Mouse (Mus musculus): ENCODE results near the gene Mrgprg.

The Mrgprg gene

GRCm38 (mm10) chr7:143756125-143757026, 10.4 kb downstream of the Mrgprg start, which contains the start of gene Osbpl5:
TSS of gene Osbpl5 (minus strand) at chr7:143756985.
- in situ Hi-C loops (cut with MboI; ENCODE audit: low sequenced_read_pairs): loop anchor here (25.0 kb wide), 1 partner anchor 169 kb away; no protein-coding TSS in a partner anchor

- in situ Hi-C loops (cut with MboI; ENCODE audit: low sequenced_read_pairs): loop anchor here (25.0 kb wide), 1 partner anchor 168 kb away; no protein-coding TSS in a partner anchor
These were observed 11.3 kb downstream of the Mrgprg start for GRCm38 (mm10) chr7:143755357-143756124.

- in situ Hi-C loops (cut with MboI; ENCODE audit: low sequenced_read_pairs): loop anchor here (25.0 kb wide), 1 partner anchor 167 kb away; no protein-coding TSS in a partner anchor
These were observed 12.6 kb downstream of the Mrgprg start for GRCm38 (mm10) chr7:143753990-143754715.

- in situ Hi-C loops (cut with MboI; ENCODE audit: low sequenced_read_pairs): loop anchor here (25.0 kb wide), 1 partner anchor 165 kb away; no protein-coding TSS in a partner anchor
These were observed 14.2 kb downstream of the Mrgprg start for GRCm38 (mm10) chr7:143752606-143753005.

GRCm38 (mm10) chr7:143752056-143752455, 14.7 kb downstream of the Mrgprg start:
- in situ Hi-C loops (cut with MboI; ENCODE audit: low sequenced_read_pairs): loop anchor here (25.0 kb wide), 1 partner anchor 165 kb away; no protein-coding TSS in a partner anchor

GRCm38 (mm10) chr7:143751380-143751779, 15.4 kb downstream of the Mrgprg start:
- in situ Hi-C loops (cut with MboI; ENCODE audit: low sequenced_read_pairs): loop anchor here (25.0 kb wide), 1 partner anchor 164 kb away; no protein-coding TSS in a partner anchor

GRCm38 (mm10) chr7:143749045-143749444, 17.7 kb downstream of the Mrgprg start:
- in situ Hi-C loops (cut with MboI; ENCODE audit: low sequenced_read_pairs): no loop called here

- in situ Hi-C loops (cut with MboI; ENCODE audit: low sequenced_read_pairs): no loop called here
These were observed 18.5 kb downstream of the Mrgprg start for GRCm38 (mm10) chr7:143748041-143748868.

- in situ Hi-C loops (cut with MboI; ENCODE audit: low sequenced_read_pairs): no loop called here
These were observed 26.1 kb downstream of the Mrgprg start for GRCm38 (mm10) chr7:143740653-143741052.

- in situ Hi-C loops (cut with MboI; ENCODE audit: low sequenced_read_pairs): no loop called here
These were observed 27.0 kb downstream of the Mrgprg start for GRCm38 (mm10) chr7:143739511-143740461.

GRCm38 (mm10) chr7:143738601-143739006, 28.2 kb downstream of the Mrgprg start:
- in situ Hi-C loops (cut with MboI; ENCODE audit: low sequenced_read_pairs): no loop called here

- in situ Hi-C loops (cut with MboI; ENCODE audit: low sequenced_read_pairs): no loop called here
These were observed 28.6 kb downstream of the Mrgprg start for GRCm38 (mm10) chr7:143738194-143738593.

GRCm38 (mm10) chr7:143733746-143734145, 33.0 kb downstream of the Mrgprg start:
- in situ Hi-C loops (cut with MboI; ENCODE audit: low sequenced_read_pairs): no loop called here

GRCm38 (mm10) chr7:143729886-143730285, 36.9 kb downstream of the Mrgprg start:
- in situ Hi-C loops (cut with MboI; ENCODE audit: low sequenced_read_pairs): no loop called here

GRCm38 (mm10) chr7:143726396-143726795, 40.4 kb downstream of the Mrgprg start:
- in situ Hi-C loops (cut with MboI; ENCODE audit: low sequenced_read_pairs): no loop called here

- in situ Hi-C loops (cut with MboI; ENCODE audit: low sequenced_read_pairs): no loop called here
These were observed 43.0 kb downstream of the Mrgprg start for GRCm38 (mm10) chr7:143723841-143724240.

GRCm38 (mm10) chr7:143722646-143723045, 44.1 kb downstream of the Mrgprg start:
- in situ Hi-C loops (cut with MboI; ENCODE audit: low sequenced_read_pairs): no loop called here

- in situ Hi-C loops (cut with MboI; ENCODE audit: low sequenced_read_pairs): no loop called here
These were observed 49.0 kb downstream of the Mrgprg start for GRCm38 (mm10) chr7:143717811-143718210.
